In the genomic region with DNA sequence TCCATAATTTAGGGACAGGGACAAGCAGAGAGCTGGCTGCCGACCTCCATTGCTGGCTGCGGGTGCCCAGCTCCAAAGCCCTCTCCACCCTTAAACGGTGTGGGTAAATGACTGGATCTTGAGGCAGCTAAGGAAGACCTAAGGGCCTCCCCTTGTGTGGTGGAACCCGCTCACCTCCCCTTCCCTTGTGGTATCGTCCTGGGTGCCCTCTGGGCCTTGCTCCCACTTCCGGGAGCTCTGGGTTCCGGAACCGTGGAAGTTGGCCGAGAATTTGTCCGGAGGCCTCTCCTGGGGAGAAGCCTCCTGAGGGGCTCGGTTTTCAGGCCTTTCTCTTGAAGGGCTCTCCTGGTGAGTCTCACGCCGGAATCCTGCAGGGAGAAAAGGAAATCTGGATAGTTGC, we compare ENCODE assay signal across 22 mouse cellular contexts. TPM values are rescaled to one million over a fixed set of nuclear protein-coding genes. Genes with fewer than 3 reads are reported as not detected.
"Had no signal": no experiment of that assay in that cellular context is flagged by ENCODE, and none has a peak within 500 bp of the region (broad histone marks: within the 10 kb centered on the region; RNA-seq: fewer than 3 reads in every experiment).

No protein-coding gene starts in this region.

- H3K36me3 ChIP-seq: liver, embryonic 13.5 days; liver, embryonic 15.5 days had no signal

- H3K27ac ChIP-seq: gastrocnemius, adult 2 months; heart, embryonic 10.5 days; hindbrain, embryonic 10.5 days; hindbrain, embryonic 12.5 days; hindbrain, embryonic 14.5 days; left cerebral cortex, adult 2 months; limb, embryonic 10.5 days; limb, embryonic 12.5 days; liver, embryonic 13.5 days; liver, embryonic 15.5 days had no signal

- H3K4me2 ChIP-seq: heart, embryonic 12.5 days; hindbrain, embryonic 12.5 days; hindbrain, embryonic 14.5 days; limb, embryonic 12.5 days; liver, embryonic 11.5 days; liver, embryonic 13.5 days; liver, embryonic 15.5 days had no signal

- H3K9me3 ChIP-seq: heart, embryonic 10.5 days; heart, embryonic 12.5 days; hindbrain, embryonic 10.5 days; hindbrain, embryonic 12.5 days; limb, embryonic 10.5 days; limb, embryonic 12.5 days; liver, embryonic 13.5 days; liver, embryonic 15.5 days had no signal

- ATAC-seq: hindbrain, embryonic 16.5 days; inflammation-experienced regulatory T-cells, adult 6 months had no signal

- H3K9ac ChIP-seq: heart, embryonic 12.5 days; hindbrain, embryonic 12.5 days; hindbrain, embryonic 14.5 days; limb, embryonic 12.5 days; liver, embryonic 13.5 days; liver, embryonic 15.5 days had no signal

- H3K4me1 ChIP-seq: hindbrain, embryonic 10.5 days; hindbrain, embryonic 12.5 days; limb, embryonic 10.5 days; limb, embryonic 12.5 days had no signal

- H3K4me3 ChIP-seq: gastrocnemius, adult 2 months; heart, embryonic 10.5 days; heart, embryonic 12.5 days; hindbrain, embryonic 10.5 days; hindbrain, embryonic 12.5 days; left cerebral cortex, adult 2 months; limb, embryonic 10.5 days; limb, embryonic 12.5 days; liver, embryonic 13.5 days; liver, embryonic 15.5 days had no signal

- DNase-seq: gastrocnemius, adult 2 months; gastrocnemius, postnatal 10 days; gastrocnemius, postnatal 25 days; heart, adult 18-20 months; heart, postnatal 10 days; heart, postnatal 4 days; kidney, postnatal 10 days; kidney, postnatal 4 days; liver; liver, embryonic 13.5 days had no signal

- H3K27me3 ChIP-seq: heart, embryonic 12.5 days; hindbrain, embryonic 12.5 days; limb, embryonic 12.5 days; liver, embryonic 13.5 days; liver, embryonic 15.5 days had no signal

RNA-seq across cellular contexts. Expression of a gene that starts 45.9 kb away (rescaled TPM):
- polyA plus RNA-seq: inflammation-experienced regulatory T-cells, adult 6 months had no signal
